Mouse (Mus musculus) liver, adult 2 months (tissue): ENCODE measurements around the gene C2cd2l. TPM values are rescaled to one million over a fixed set of nuclear protein-coding genes. Genes with fewer than 3 reads are reported as not detected.

Source experiments
- DNase-seq: peaks from one replicate; pipeline ENCODE4 v3.0.0-alpha.2; 2011; ENCODE audit warnings: low read depth, low spot score; ENCODE audit errors: extremely low read depth
- H3K27ac ChIP-seq: fragments of 200-500 bp; replicated peaks from 2 replicates; pipeline ENCODE4 v1.5.1; 2012; ENCODE audit warnings: low read depth, mild to moderate bottlenecking, control low read depth, inconsistent platforms, low read length; ENCODE audit not compliant: insufficient read depth
- H3K27me3 ChIP-seq: fragments of 200-500 bp; 2 replicates; pipeline ENCODE4 v1.6.1; 2012; ENCODE audit warnings: mild to moderate bottlenecking, moderate library complexity, low read length, inconsistent platforms; ENCODE audit not compliant: control insufficient read depth, insufficient read depth
- H3K36me3 ChIP-seq: fragments of 200-500 bp; 2 replicates; pipeline ENCODE4 v1.6.1; 2012; ENCODE audit warnings: low read length, inconsistent platforms; ENCODE audit not compliant: control insufficient read depth, insufficient read depth
- H3K4me1 ChIP-seq: fragments of 200-500 bp; 2 replicates; pipeline ENCODE4 v1.6.1; 2011; ENCODE audit warnings: low read length; ENCODE audit not compliant: control insufficient read depth, insufficient read depth
- H3K4me3 ChIP-seq: fragments of 200-500 bp; 2 replicates; pipeline ENCODE4 v1.5.1; 2011; ENCODE audit warnings: low read depth, mild to moderate bottlenecking, control low read depth, low read length, moderate library complexity; ENCODE audit not compliant: insufficient read depth
- H3K79me2 ChIP-seq: fragments of 200-500 bp; 2 replicates; pipeline ENCODE4 v1.6.1; 2012; ENCODE audit warnings: inconsistent platforms, mild to moderate bottlenecking, low read length, moderate library complexity; ENCODE audit not compliant: control insufficient read depth, insufficient read depth
- H3K9ac ChIP-seq: fragments of 200-500 bp; 2 replicates; pipeline ENCODE4 v1.6.1; 2012; ENCODE audit warnings: low read depth, mild to moderate bottlenecking, control low read depth, inconsistent platforms, low read length
- CTCF ChIP-seq: fragments of 200-500 bp; IDR thresholded peaks from 2 replicates; pipeline ENCODE4 v1.5.1; 2011; ENCODE audit warnings: low read depth, low read length, control low read depth
- POLR2A ChIP-seq: fragments of 200-500 bp; IDR thresholded peaks from 2 replicates; pipeline ENCODE4 v1.6.1; 2011; ENCODE audit warnings: low read length, control low read depth; ENCODE audit not compliant: insufficient read depth; ENCODE audit errors: extremely low read depth
- WGBS: fragments of 180-500 bp; shearing (Covaris S2); methylation state at CpG from one replicate; pipeline ENCODE4 v1.1.7; 2018; 5-methylcytosine and 5-hydroxymethylcytosine counted together
- polyA plus RNA-seq: library from polyadenylated mRNA; depleted of rRNA; stranded (reverse); fragments of >200 nt; gene quantifications from 2 replicates; pipeline ENCODE4 v1.2.3, GENCODE M21; 2012
- total RNA-seq: library from RNA; depleted of rRNA; stranded (reverse); fragments of >200 nt; gene quantifications from 2 replicates; pipeline ENCODE4 v1.2.3, GENCODE M21; 2014

Gene C2cd2l
- total and polyA plus RNA-seq, 2 experiments: 5.2 to 60.9 TPM

DNA sequence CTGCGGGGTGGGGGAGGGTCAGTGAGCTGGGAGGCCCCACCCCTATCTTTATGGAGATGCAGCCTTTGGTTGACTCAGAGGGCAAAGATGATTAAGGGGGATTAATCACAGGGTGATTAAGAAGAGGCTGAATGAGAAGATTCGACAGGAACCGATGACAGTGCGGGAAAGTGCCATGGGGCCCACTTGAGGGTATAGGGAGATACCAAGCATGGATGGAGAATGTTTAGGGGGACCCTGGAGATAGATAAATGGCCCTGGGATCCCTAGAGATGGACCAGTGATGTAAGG, 5.9 kb downstream of the C2cd2l start:
- H3K27me3 ChIP-seq: no peaks in the 10 kb centered on the region
- peaks cover 10% of the 10 kb centered on the region; the same call in 1 of the 2 replicates for H3K79me2 ChIP-seq
- TF ChIP-seq POLR2A: no peak
- no peak overlapping the region for H3K4me3 ChIP-seq
- 90% methylated on average over 4 of the region's 4 CpGs for WGBS
- H3K36me3 ChIP-seq: peaks cover 41% of the 10 kb centered on the region; the same call in 1 of the 2 replicates
- DNase-seq: no peak
- no peak overlapping the region for H3K27ac ChIP-seq
- no peak overlapping the region for H3K9ac ChIP-seq
- peaks cover 15% of the 10 kb centered on the region for H3K4me1 ChIP-seq

DNA sequence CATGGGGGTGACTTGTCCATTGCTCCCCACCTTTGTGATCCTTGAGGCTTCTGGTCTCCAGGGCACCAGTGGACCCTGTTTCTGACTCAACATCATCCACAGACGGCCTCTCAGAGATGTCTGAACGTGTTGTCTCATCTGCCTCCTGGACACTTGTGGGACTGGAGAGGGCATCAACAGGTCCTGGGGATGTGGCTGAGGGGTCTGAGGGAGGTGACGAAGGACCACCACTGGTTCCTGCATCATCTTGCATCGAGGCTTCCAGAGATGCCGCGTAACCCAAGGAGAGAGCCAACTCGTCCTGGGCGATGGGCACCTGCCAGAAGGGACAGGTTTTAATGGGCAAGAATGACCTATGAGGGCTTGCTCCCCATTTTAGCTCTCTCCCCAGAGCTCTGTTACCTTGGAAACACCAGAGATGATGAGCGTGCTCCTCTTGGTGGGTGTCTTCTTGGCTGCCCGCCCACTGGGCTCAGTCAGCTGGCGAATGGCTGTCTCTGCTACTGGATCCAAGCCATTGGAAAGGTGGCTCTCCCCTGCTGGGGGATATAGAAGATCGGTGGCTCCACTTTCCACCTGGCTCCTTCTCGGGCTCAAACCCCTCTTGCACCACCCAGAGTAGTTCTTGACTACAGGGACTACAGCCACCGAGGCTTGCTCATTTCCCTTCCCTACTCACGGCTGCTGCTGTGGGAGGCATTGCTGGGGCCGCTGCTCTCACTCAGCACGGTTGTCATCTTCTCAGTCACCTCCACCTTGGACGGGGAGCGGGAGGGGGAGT, 6.4 kb downstream of the C2cd2l start:
- Histone ChIP-seq H3K36me3 (peaks cover 41% of the 10 kb centered on the region; the same call in 1 of the 2 replicates), H3K27ac (no peak overlapping the region), H3K4me3 (no peak overlapping the region), H3K27me3 (no peaks in the 10 kb centered on the region), H3K9ac (no peak overlapping the region), H3K4me1 (peaks cover 15% of the 10 kb centered on the region), H3K79me2 (peaks cover 10% of the 10 kb centered on the region; the same call in 1 of the 2 replicates)
- TF ChIP-seq POLR2A (no peak), CTCF (no peak)
- DNase-seq: no peak
- 90% methylated on average over 19 of the region's 19 CpGs for WGBS

DNA sequence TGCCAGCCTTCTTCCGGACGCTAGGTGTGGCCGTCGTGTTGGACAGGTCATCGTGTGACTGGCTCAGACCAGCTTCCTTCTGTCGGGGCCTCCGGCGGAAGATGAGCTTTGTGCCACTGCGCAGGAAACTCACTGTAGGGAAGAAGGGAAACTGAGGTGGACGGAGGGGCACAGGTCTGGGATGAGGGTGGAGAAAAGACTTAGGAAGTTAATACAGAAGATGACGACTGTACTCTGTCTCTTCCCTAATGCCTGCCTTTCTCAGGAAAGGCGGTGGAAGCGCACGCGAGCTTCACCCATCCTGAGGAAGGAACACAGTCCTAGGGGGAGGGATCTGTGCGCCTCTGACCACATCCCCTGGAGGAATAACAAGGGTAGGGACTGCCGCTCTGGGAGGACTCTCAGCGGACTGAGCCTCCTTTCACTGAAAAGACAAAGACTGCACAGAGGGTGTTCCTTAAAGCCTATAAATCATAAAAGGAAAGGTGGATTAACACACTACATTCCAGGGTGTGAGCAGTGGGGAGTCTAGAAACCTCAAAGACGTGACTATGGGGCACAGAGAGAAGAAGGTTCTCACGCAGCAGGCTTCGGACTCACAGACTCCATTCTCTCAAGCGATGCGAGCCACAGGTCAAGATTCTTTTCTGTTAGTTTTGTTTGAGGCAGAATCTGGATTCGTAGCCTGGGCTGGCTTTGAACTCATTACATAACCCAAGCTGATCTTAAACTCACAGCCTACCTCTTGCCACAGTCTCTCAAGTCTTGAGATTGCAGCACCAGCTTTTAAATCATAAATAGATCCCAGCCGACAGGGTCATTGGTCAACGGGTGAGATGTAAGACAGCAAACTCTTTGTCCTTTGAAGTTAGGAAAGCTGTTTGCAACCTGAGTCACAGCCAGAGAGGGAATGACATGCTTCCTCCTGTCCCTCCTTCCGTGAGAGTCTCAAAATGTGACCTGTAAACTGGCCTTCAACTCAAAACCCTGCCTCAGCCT, 8.7 kb downstream of the C2cd2l start:
- H3K4me3 ChIP-seq: no peak overlapping the region
- no peak for DNase-seq
- peaks cover 36% of the 10 kb centered on the region; the same call in 1 of the 2 replicates for H3K36me3 ChIP-seq
- TF ChIP-seq POLR2A: 0 out of 2 replicates have a peak, but pooled peaks have one; percentile 6
- TF ChIP-seq CTCF: no peak
- peaks cover 8% of the 10 kb centered on the region for H3K4me1 ChIP-seq
- no peak overlapping the region for H3K9ac ChIP-seq
- H3K79me2 ChIP-seq: no peaks in the 10 kb centered on the region
- no peaks in the 10 kb centered on the region for H3K27me3 ChIP-seq
- H3K27ac ChIP-seq: peak overlapping the region; percentile 46
- 69% methylated on average over 27 of the region's 27 CpGs for WGBS

DNA sequence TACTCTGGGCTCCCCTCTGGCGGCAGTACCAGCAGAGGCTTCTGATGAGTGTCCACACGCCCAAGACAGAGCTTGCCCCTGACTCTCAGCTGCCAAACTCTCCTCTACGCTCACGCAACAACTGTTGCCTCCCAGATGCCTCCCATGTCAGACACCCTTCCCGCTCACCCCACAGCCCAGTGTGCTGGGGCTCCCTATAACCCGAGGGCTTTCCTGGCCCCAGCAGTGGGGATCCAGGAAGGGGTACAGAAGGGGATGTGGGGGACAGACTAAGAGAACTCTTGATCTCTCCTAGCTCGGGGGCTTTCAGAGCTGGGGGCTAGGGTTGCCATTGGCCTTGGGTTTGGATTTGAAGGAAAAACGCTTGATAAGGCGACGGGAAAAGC, 9.3 kb downstream of the C2cd2l start:
- DNase-seq: no peak
- WGBS: 76% methylated on average over 10 of the region's 10 CpGs
- peaks cover 33% of the 10 kb centered on the region; the same call in 1 of the 2 replicates for H3K36me3 ChIP-seq

DNA sequence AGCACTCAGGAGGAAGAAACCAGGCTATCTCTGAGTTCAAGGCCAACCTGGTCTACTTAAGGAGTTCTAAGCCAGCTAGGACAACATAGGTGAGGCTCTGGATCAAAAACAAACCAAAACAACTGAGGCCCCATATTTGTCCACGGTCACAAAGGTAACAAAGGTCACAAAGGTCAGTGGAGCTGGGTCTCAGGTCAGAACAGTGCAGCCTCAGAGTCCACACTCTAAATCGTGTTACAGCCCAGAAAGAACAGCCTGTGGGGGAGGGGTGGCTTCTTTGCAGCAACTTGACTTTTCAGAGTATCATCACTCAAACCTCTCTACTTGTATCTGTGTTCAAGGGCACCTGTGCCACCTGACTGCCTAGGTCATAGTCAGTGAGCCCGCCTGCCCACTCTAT, 10.3 kb downstream of the C2cd2l start:
- Histone ChIP-seq H3K9ac (no peak overlapping the region), H3K27ac (peak overlapping the region; percentile 56), H3K27me3 (no peaks in the 10 kb centered on the region), H3K79me2 (peaks cover 5% of the 10 kb centered on the region; the same call in 1 of the 2 replicates), H3K4me3 (no peak overlapping the region), H3K4me1 (peaks cover 9% of the 10 kb centered on the region), H3K36me3 (peaks cover 28% of the 10 kb centered on the region; the same call in 1 of the 2 replicates)
- TF ChIP-seq CTCF: no peak
- TF ChIP-seq POLR2A: no peak
- WGBS: 24% methylated on average over 3 of the region's 3 CpGs
- DNase-seq: peak; percentile 82

More for the DNA sequence above, 9.3 kb downstream of the C2cd2l start:
- Histone ChIP-seq H3K27me3 (no peaks in the 10 kb centered on the region), H3K4me3 (no peak overlapping the region), H3K27ac (peak overlapping the region; percentile 31), H3K9ac (no peak overlapping the region), H3K79me2 (no peaks in the 10 kb centered on the region), H3K4me1 (peaks cover 8% of the 10 kb centered on the region)
- no peak for TF ChIP-seq POLR2A
- TF ChIP-seq CTCF: no peak
